Mouse (Mus musculus): ENCODE data around the gene Nsun2. TPM values are rescaled to one million over a fixed set of nuclear protein-coding genes. Genes with fewer than 3 reads are reported as not detected.

Nsun2 gene
- polyA plus RNA-seq, 1 experiment from 2014 or later, result 89.2 TPM

GRCm38 (mm10) chr13:69543595-69543994 lies 10.0 kb downstream of the Nsun2 start:
- Histone ChIP-seq H3K9me3 (ENCODE audit: control insufficient read depth, low read length) (no peaks in the 10 kb centered on the region), H3K9ac (ENCODE audit: low read length) (no peak overlapping the region), H3K27me3 (ENCODE audit: control insufficient read depth, insufficient read depth, low read depth, low read length) (no peaks in the 10 kb centered on the region; the same call in 1 of the 2 replicates), H3K27ac (ENCODE audit: low read length) (no peak overlapping the region), H3K36me3 (ENCODE audit: control insufficient read depth, insufficient read depth, low read length) (no peaks in the 10 kb centered on the region), H3K4me1 (replicated peaks; ENCODE audit: control insufficient read depth, insufficient read depth, low read length) (peaks cover 12% of the 10 kb centered on the region), H3K4me3 (ENCODE audit: low read length) (peak overlapping the region; percentile 25; the same call in 1 of the 2 replicates), H3K4me2 (ENCODE audit: low read depth, low read length) (peak overlapping the region; percentile 45)
- 0 out of 2 replicates have a peak, but pooled peaks have one; percentile 11 for ATAC-seq (ENCODE audit: low read depth)
- WGBS, result 27% methylated on average over 12 of the region's 12 CpGs

- Histone ChIP-seq H3K4me2 (ENCODE audit: low read depth, low read length) (no peak overlapping the region), H3K9me3 (ENCODE audit: control insufficient read depth, low read length) (no peaks in the 10 kb centered on the region), H3K4me3 (ENCODE audit: low read length) (no peak overlapping the region), H3K4me1 (replicated peaks; ENCODE audit: control insufficient read depth, insufficient read depth, low read length) (peaks cover 12% of the 10 kb centered on the region), H3K9ac (ENCODE audit: low read length) (no peak overlapping the region), H3K36me3 (ENCODE audit: control insufficient read depth, insufficient read depth, low read length) (no peaks in the 10 kb centered on the region), H3K27me3 (ENCODE audit: control insufficient read depth, insufficient read depth, low read depth, low read length) (no peaks in the 10 kb centered on the region; the same call in 1 of the 2 replicates), H3K27ac (ENCODE audit: low read length) (no peak overlapping the region)
- no peak for ATAC-seq (ENCODE audit: low read depth)
- 24% methylated on average over 3 of the region's 3 CpGs for WGBS
These were observed 11.5 kb downstream of the Nsun2 start for GRCm38 (mm10) chr13:69545019-69545418.

GRCm38 (mm10) chr13:69547488-69548180 lies 14.1 kb downstream of the Nsun2 start:
- Histone ChIP-seq H3K9ac (ENCODE audit: low read length) (no peak overlapping the region), H3K9me3 (ENCODE audit: control insufficient read depth, low read length) (no peaks in the 10 kb centered on the region), H3K4me1 (replicated peaks; ENCODE audit: control insufficient read depth, insufficient read depth, low read length) (peaks cover 6% of the 10 kb centered on the region; the same call in 1 of the 2 replicates), H3K4me2 (ENCODE audit: low read depth, low read length) (no peak overlapping the region), H3K27me3 (ENCODE audit: control insufficient read depth, insufficient read depth, low read depth, low read length) (no peaks in the 10 kb centered on the region; the same call in 1 of the 2 replicates), H3K4me3 (ENCODE audit: low read length) (no peak overlapping the region), H3K27ac (ENCODE audit: low read length) (no peak overlapping the region), H3K36me3 (ENCODE audit: control insufficient read depth, insufficient read depth, low read length) (no peaks in the 10 kb centered on the region)
- 47% methylated on average over 16 of the region's 16 CpGs for WGBS
- no peak for ATAC-seq (ENCODE audit: low read depth)

- 40% methylated on average over 8 of the region's 8 CpGs for WGBS
These were observed 16.4 kb downstream of the Nsun2 start for GRCm38 (mm10) chr13:69549980-69550379.

GRCm38 (mm10) chr13:69550831-69551230 lies 17.3 kb downstream of the Nsun2 start:
- Histone ChIP-seq H3K36me3 (ENCODE audit: control insufficient read depth, insufficient read depth, low read length) (no peaks in the 10 kb centered on the region), H3K27me3 (ENCODE audit: control insufficient read depth, insufficient read depth, low read depth, low read length) (no peaks in the 10 kb centered on the region), H3K9ac (ENCODE audit: low read length) (no peak overlapping the region), H3K4me2 (ENCODE audit: low read depth, low read length) (no peak overlapping the region), H3K4me3 (ENCODE audit: low read length) (no peak overlapping the region), H3K4me1 (replicated peaks; ENCODE audit: control insufficient read depth, insufficient read depth, low read length) (no peaks in the 10 kb centered on the region), H3K9me3 (ENCODE audit: control insufficient read depth, low read length) (no peaks in the 10 kb centered on the region), H3K27ac (ENCODE audit: low read length) (no peak overlapping the region)
- WGBS, result 77% methylated on average over 2 of the region's 2 CpGs
- ATAC-seq (ENCODE audit: low read depth), result no peak

More at GRCm38 (mm10) chr13:69549980-69550379, 16.4 kb downstream of the Nsun2 start:
- no peaks in the 10 kb centered on the region for H3K36me3 ChIP-seq (ENCODE audit: control insufficient read depth, insufficient read depth, low read length)
- no peaks in the 10 kb centered on the region for H3K9me3 ChIP-seq (ENCODE audit: control insufficient read depth, low read length)
- no peaks in the 10 kb centered on the region for H3K27me3 ChIP-seq (ENCODE audit: control insufficient read depth, insufficient read depth, low read depth, low read length)
- no peak overlapping the region for H3K4me2 ChIP-seq (ENCODE audit: low read depth, low read length)
- H3K4me1 ChIP-seq (replicated peaks; ENCODE audit: control insufficient read depth, insufficient read depth, low read length), result no peaks in the 10 kb centered on the region
- no peak for ATAC-seq (ENCODE audit: low read depth)
- H3K4me3 ChIP-seq (ENCODE audit: low read length), result no peak overlapping the region
- H3K27ac ChIP-seq (ENCODE audit: low read length), result no peak overlapping the region
- no peak overlapping the region for H3K9ac ChIP-seq (ENCODE audit: low read length)

GRCm38 (mm10) chr13:69553024-69553423 lies 19.5 kb downstream of the Nsun2 start:
- Histone ChIP-seq H3K9me3 (ENCODE audit: control insufficient read depth, low read length) (no peaks in the 10 kb centered on the region), H3K9ac (ENCODE audit: low read length) (no peak overlapping the region), H3K4me1 (replicated peaks; ENCODE audit: control insufficient read depth, insufficient read depth, low read length) (no peaks in the 10 kb centered on the region), H3K36me3 (ENCODE audit: control insufficient read depth, insufficient read depth, low read length) (no peaks in the 10 kb centered on the region), H3K27me3 (ENCODE audit: control insufficient read depth, insufficient read depth, low read depth, low read length) (no peaks in the 10 kb centered on the region), H3K4me3 (ENCODE audit: low read length) (no peak overlapping the region), H3K27ac (ENCODE audit: low read length) (no peak overlapping the region), H3K4me2 (ENCODE audit: low read depth, low read length) (no peak overlapping the region)
- ATAC-seq (ENCODE audit: low read depth), result no peak
- 15% methylated on average over 5 of the region's 5 CpGs for WGBS

GRCm38 (mm10) chr13:69554255-69554654 lies 20.7 kb downstream of the Nsun2 start:
- no peaks in the 10 kb centered on the region for H3K27me3 ChIP-seq (ENCODE audit: control insufficient read depth, insufficient read depth, low read depth, low read length)
- no peak overlapping the region for H3K4me2 ChIP-seq (ENCODE audit: low read depth, low read length)
- H3K36me3 ChIP-seq (ENCODE audit: control insufficient read depth, insufficient read depth, low read length), result no peaks in the 10 kb centered on the region
- no peaks in the 10 kb centered on the region for H3K9me3 ChIP-seq (ENCODE audit: control insufficient read depth, low read length)
- no peaks in the 10 kb centered on the region for H3K4me1 ChIP-seq (replicated peaks; ENCODE audit: control insufficient read depth, insufficient read depth, low read length)
- no peak overlapping the region for H3K9ac ChIP-seq (ENCODE audit: low read length)
- H3K27ac ChIP-seq (ENCODE audit: low read length), result no peak overlapping the region
- ATAC-seq (ENCODE audit: low read depth), result no peak
- no peak overlapping the region for H3K4me3 ChIP-seq (ENCODE audit: low read length)
- WGBS, result 65% methylated on average over 9 of the region's 9 CpGs

- ATAC-seq (ENCODE audit: low read depth), result no peak
- Histone ChIP-seq H3K27me3 (ENCODE audit: control insufficient read depth, insufficient read depth, low read depth, low read length) (no peaks in the 10 kb centered on the region), H3K4me2 (ENCODE audit: low read depth, low read length) (no peak overlapping the region), H3K9me3 (ENCODE audit: control insufficient read depth, low read length) (no peaks in the 10 kb centered on the region), H3K27ac (ENCODE audit: low read length) (no peak overlapping the region), H3K36me3 (ENCODE audit: control insufficient read depth, insufficient read depth, low read length) (no peaks in the 10 kb centered on the region), H3K4me3 (ENCODE audit: low read length) (no peak overlapping the region), H3K9ac (ENCODE audit: low read length) (no peak overlapping the region), H3K4me1 (replicated peaks; ENCODE audit: control insufficient read depth, insufficient read depth, low read length) (no peaks in the 10 kb centered on the region)
- 22% methylated on average over 8 of the region's 8 CpGs for WGBS
These were observed 21.5 kb downstream of the Nsun2 start for GRCm38 (mm10) chr13:69555045-69555444.

- Histone ChIP-seq H3K4me2 (ENCODE audit: low read depth, low read length) (no peak overlapping the region), H3K27me3 (ENCODE audit: control insufficient read depth, insufficient read depth, low read depth, low read length) (no peaks in the 10 kb centered on the region), H3K4me3 (ENCODE audit: low read length) (no peak overlapping the region), H3K9ac (ENCODE audit: low read length) (no peak overlapping the region), H3K9me3 (ENCODE audit: control insufficient read depth, low read length) (no peaks in the 10 kb centered on the region), H3K4me1 (replicated peaks; ENCODE audit: control insufficient read depth, insufficient read depth, low read length) (no peaks in the 10 kb centered on the region), H3K27ac (ENCODE audit: low read length) (no peak overlapping the region), H3K36me3 (ENCODE audit: control insufficient read depth, insufficient read depth, low read length) (no peaks in the 10 kb centered on the region)
- no peak for ATAC-seq (ENCODE audit: low read depth)
- WGBS, result 71% methylated on average over 6 of the region's 6 CpGs
These were observed 22.5 kb downstream of the Nsun2 start for GRCm38 (mm10) chr13:69555957-69556482.
